9 mouse cellular contexts compared by ENCODE assay signal in genomic region chr3:41581436-41581835, GRCm38 (mm10). TPM values are rescaled to one million over a fixed set of nuclear protein-coding genes. Genes with fewer than 3 reads are reported as not detected.
DNase-seq lines count a peak whose midpoint lies in the region; ATAC-seq and TF ChIP-seq lines count a peak whose summit lies in the region.
"Had no signal": no experiment of that assay in that cellular context is flagged by ENCODE, and none has a peak within 500 bp of the region (broad histone marks: within the 10 kb centered on the region; RNA-seq: fewer than 3 reads in every experiment).

No protein-coding gene starts in this region.

- no peak for ATAC-seq in hindbrain, embryonic 15.5 days (ENCODE audit: low FRiP score, low read depth)
- ATAC-seq in hindbrain, embryonic 12.5 days (ENCODE audit: low FRiP score): no peak
- peak; percentile 83 for ATAC-seq in liver, embryonic 16.5 days (ENCODE audit: low read depth)
- ATAC-seq in stomach, postnatal 0 days (ENCODE audit: low FRiP score, low TSS enrichment): peak; percentile 76; the same call in 1 of the 2 replicates

- peak; percentile 95 for DNase-seq in kidney, adult 9 months
- peak; percentile 63 for DNase-seq in stomach, postnatal 0 days (ENCODE audit: low spot score)
- no peak for DNase-seq in urinary bladder, postnatal 10 days (ENCODE audit: low spot score)
- no peak for DNase-seq in cerebellum, adult 11 months
- no peak for DNase-seq in retina, postnatal 1 day
- DNase-seq: adrenal gland, postnatal 36 days had no signal

- no peak overlapping the region for H3K4me3 ChIP-seq in hindbrain, embryonic 15.5 days
- no peak overlapping the region for H3K4me3 ChIP-seq in hindbrain, embryonic 12.5 days
- H3K4me3 ChIP-seq in liver, embryonic 16.5 days (ENCODE audit: low read depth, low read length): no peak overlapping the region
- H3K4me3 ChIP-seq in stomach, postnatal 0 days (ENCODE audit: low read depth, low read length): no peak overlapping the region

- no peaks in the 10 kb centered on the region for H3K9me3 ChIP-seq in hindbrain, embryonic 15.5 days
- H3K9me3 ChIP-seq in hindbrain, embryonic 12.5 days (replicated peaks): no peaks in the 10 kb centered on the region
- no peaks in the 10 kb centered on the region for H3K9me3 ChIP-seq in liver, embryonic 16.5 days (replicated peaks; ENCODE audit: control insufficient read depth, low read length)
- H3K9me3 ChIP-seq in stomach, postnatal 0 days (ENCODE audit: control insufficient read depth, low read length): no peaks in the 10 kb centered on the region

- peak overlapping the region; percentile 23 for H3K4me2 ChIP-seq in hindbrain, embryonic 15.5 days
- no peak overlapping the region for H3K4me2 ChIP-seq in hindbrain, embryonic 12.5 days (replicated peaks)
- H3K4me2 ChIP-seq in liver, embryonic 16.5 days (ENCODE audit: low read depth, low read length): peak overlapping the region; percentile 33; the same call in 1 of the 2 replicates
- no peak overlapping the region for H3K4me2 ChIP-seq in stomach, postnatal 0 days (replicated peaks; ENCODE audit: low read depth)

- 37% methylated on average over 8 of the region's 8 CpGs for WGBS in hindbrain, embryonic 15.5 days
- 50% methylated on average over 8 of the region's 8 CpGs for WGBS in hindbrain, embryonic 12.5 days
- WGBS in liver, embryonic 16.5 days (ENCODE audit: insufficient replicate concordance): 69% methylated on average over 8 of the region's 8 CpGs
- WGBS in stomach, postnatal 0 days: 55% methylated on average over 8 of the region's 8 CpGs

- H3K27ac ChIP-seq in hindbrain, embryonic 15.5 days (replicated peaks): peak overlapping the region; percentile 31
- H3K27ac ChIP-seq in hindbrain, embryonic 12.5 days: no peak overlapping the region
- H3K27ac ChIP-seq in liver, embryonic 16.5 days (ENCODE audit: low read length): peak overlapping the region; percentile 81
- H3K27ac ChIP-seq in stomach, postnatal 0 days (replicated peaks): no peak overlapping the region

- no peak overlapping the region for H3K9ac ChIP-seq in hindbrain, embryonic 15.5 days
- no peak overlapping the region for H3K9ac ChIP-seq in hindbrain, embryonic 12.5 days
- H3K9ac ChIP-seq in liver, embryonic 16.5 days (ENCODE audit: low read depth, low read length): no peak overlapping the region
- H3K9ac ChIP-seq in stomach, postnatal 0 days (ENCODE audit: low read length): no peak overlapping the region

- no peaks in the 10 kb centered on the region for H3K36me3 ChIP-seq in hindbrain, embryonic 15.5 days
- no peaks in the 10 kb centered on the region for H3K36me3 ChIP-seq in hindbrain, embryonic 12.5 days
- H3K36me3 ChIP-seq in liver, embryonic 16.5 days (ENCODE audit: control insufficient read depth, insufficient read depth): no peaks in the 10 kb centered on the region
- no peaks in the 10 kb centered on the region for H3K36me3 ChIP-seq in stomach, postnatal 0 days (ENCODE audit: control insufficient read depth, insufficient read depth, low read length)

- peaks cover 28% of the 10 kb centered on the region for H3K4me1 ChIP-seq in hindbrain, embryonic 15.5 days (replicated peaks)
- peaks cover 27% of the 10 kb centered on the region for H3K4me1 ChIP-seq in hindbrain, embryonic 12.5 days
- peaks cover 22% of the 10 kb centered on the region for H3K4me1 ChIP-seq in liver, embryonic 16.5 days (ENCODE audit: control insufficient read depth, low read depth, low read length)
- H3K4me1 ChIP-seq in stomach, postnatal 0 days (replicated peaks; ENCODE audit: control insufficient read depth, insufficient read depth): no peaks in the 10 kb centered on the region

- no peak for TF ChIP-seq EP300 in stomach, postnatal 0 days (optimal IDR thresholded peaks at IDR 0.05)

- H3K27me3 ChIP-seq in hindbrain, embryonic 15.5 days: no peaks in the 10 kb centered on the region
- no peaks in the 10 kb centered on the region for H3K27me3 ChIP-seq in hindbrain, embryonic 12.5 days
- no peaks in the 10 kb centered on the region for H3K27me3 ChIP-seq in liver, embryonic 16.5 days (ENCODE audit: control insufficient read depth, insufficient read depth, low read depth, low read length)
- H3K27me3 ChIP-seq in stomach, postnatal 0 days (ENCODE audit: control insufficient read depth, insufficient read depth, low read length): no peaks in the 10 kb centered on the region

- no peak for TF ChIP-seq CTCF in stomach, postnatal 0 days (IDR thresholded peaks at IDR 0.05; ENCODE audit: low read depth)

RNA-seq across cellular contexts. Expression of gene Jade1, which starts 25.9 kb away (rescaled TPM):
- polyA plus RNA-seq in hindbrain, embryonic 15.5 days (2015; fragmentation: Nextera tagmentation; extraction: Ambion mirVana): 14.2 and 15.7 TPM in 2 replicates
- polyA plus RNA-seq in hindbrain, embryonic 12.5 days (2016; fragmentation: Nextera tagmentation; extraction: Ambion mirVana): 14.7 and 16.0 TPM in 2 replicates
- polyA plus RNA-seq in liver, embryonic 16.5 days (2015; fragmentation: Nextera tagmentation; extraction: Ambion mirVana): 6.5 and 6.8 TPM in 2 replicates
- polyA plus RNA-seq in stomach, postnatal 0 days (2015; fragmentation: Nextera tagmentation; extraction: Ambion mirVana): 7.6 and 9.0 TPM in 2 replicates

Comparison
In these comparisons a context has a peak if more than half of its experiments do, and no peak if none do; other contexts are left out.
1. H3K27ac ChIP-seq: peak in hindbrain, embryonic 15.5 days (single experiment) and liver, embryonic 16.5 days (single experiment); none in hindbrain, embryonic 12.5 days (single experiment) and stomach, postnatal 0 days (single experiment).
2. H3K4me2 ChIP-seq: peak in hindbrain, embryonic 15.5 days (single experiment) and liver, embryonic 16.5 days (single experiment); none in hindbrain, embryonic 12.5 days (single experiment) and stomach, postnatal 0 days (single experiment).
3. ATAC-seq: peak in liver, embryonic 16.5 days (single experiment) and stomach, postnatal 0 days (single experiment); none in hindbrain, embryonic 15.5 days (single experiment) and hindbrain, embryonic 12.5 days (single experiment).
4. DNase-seq: peak in kidney, adult 9 months (single experiment) and stomach, postnatal 0 days (single experiment); none in urinary bladder, postnatal 10 days (single experiment), cerebellum, adult 11 months (single experiment) and retina, postnatal 1 day (single experiment).